Mouse (Mus musculus) left cerebral cortex, postnatal 14 days (tissue): ENCODE measurements at regions not wholly inside any gene's neighbourhood (a gene's known extent, or its start where the extent isn't known, plus 50 kb on each side); places are given as distances from the start of the nearest gene placed in this dataset.
A peak's percentile ranks its signal among the peaks of the same experiment; 100 is the strongest.

Source experiments
- DNase-seq, 2 experiments: peaks; one replicate each; pipeline ENCODE4 v3.0.0; 2021 to 2022; ENCODE audit warnings: low spot score in 2 of 2, mixed read lengths in 1 of 2
- intact Hi-C: fragments of 180-260 bp; cut with DNase I; formaldehyde crosslinking; loops from one replicate; pipeline ENCODE4 v1.15.1; 2025

GRCm38 (mm10) chr4:99484271-99484670 lies 171.8 kb upstream of the Foxd3 start:
- DNase-seq: no peak
- intact Hi-C loops: no loop called here

- intact Hi-C loops: no loop called here
- no peak for DNase-seq
Measured at GRCm38 (mm10) chr4:99491536-99492514, 164.3 kb upstream of the Foxd3 start.

GRCm38 (mm10) chr4:99503221-99503744 lies 152.8 kb upstream of the Foxd3 start:
- intact Hi-C loops: no loop called here
- DNase-seq: no peak

- DNase-seq: no peak
- intact Hi-C loops: no loop called here
Measured at GRCm38 (mm10) chr4:99511993-99512392, 144.1 kb upstream of the Foxd3 start.

GRCm38 (mm10) chr4:99516883-99517282 lies 139.2 kb upstream of the Foxd3 start:
- DNase-seq: no peak
- intact Hi-C loops: no loop called here

- DNase-seq: no peak
Measured at GRCm38 (mm10) chr4:99527441-99527840, 128.7 kb upstream of the Foxd3 start.

GRCm38 (mm10) chr4:99544014-99544413 lies 112.1 kb upstream of the Foxd3 start:
- intact Hi-C loops: no loop called here
- DNase-seq: no peak

More at GRCm38 (mm10) chr4:99527441-99527840, 128.7 kb upstream of the Foxd3 start:
- intact Hi-C loops: no loop called here

GRCm38 (mm10) chr4:99545742-99546141 lies 110.4 kb upstream of the Foxd3 start:
- intact Hi-C loops: no loop called here
- DNase-seq: no peak

GRCm38 (mm10) chr4:99557963-99558362 lies 98.1 kb upstream of the Foxd3 start:
- intact Hi-C loops: no loop called here
- DNase-seq: no peak

- DNase-seq: no peak
- intact Hi-C loops: no loop called here
Measured at GRCm38 (mm10) chr4:99560604-99561003, 95.5 kb upstream of the Foxd3 start.

GRCm38 (mm10) chr4:99561506-99561937 lies 94.6 kb upstream of the Foxd3 start:
- intact Hi-C loops: no loop called here
- DNase-seq: peak; percentile 5 to 14

GRCm38 (mm10) chr4:99565401-99565800 lies 90.7 kb upstream of the Foxd3 start:
- intact Hi-C loops: no loop called here
- no peak for DNase-seq

- intact Hi-C loops: loop anchor here (5.0 kb wide), 1 partner anchor 79 kb away; no protein-coding TSS in a partner anchor
- peak; percentile 5 to 22 for DNase-seq
Measured at GRCm38 (mm10) chr4:99572841-99573642, 83.1 kb upstream of the Foxd3 start.

GRCm38 (mm10) chr4:99574021-99574531 lies 82.0 kb upstream of the Foxd3 start:
- intact Hi-C loops: loop anchor here (5.0 kb wide), 1 partner anchor 78 kb away; no protein-coding TSS in a partner anchor
- no peak for DNase-seq

- intact Hi-C loops: loop anchor here (5.0 kb wide), 1 partner anchor 77 kb away; no protein-coding TSS in a partner anchor
- no peak for DNase-seq
Measured at GRCm38 (mm10) chr4:99574984-99575383, 81.1 kb upstream of the Foxd3 start.

GRCm38 (mm10) chr4:99597781-99598180 lies 58.3 kb upstream of the Foxd3 start:
- DNase-seq: no peak
- intact Hi-C loops: no loop called here

- DNase-seq: peak in 1 of 2 experiments; percentile 0
Measured at GRCm38 (mm10) chr4:99600741-99601140, 55.4 kb upstream of the Foxd3 start.

GRCm38 (mm10) chr4:99601463-99601862 lies 54.6 kb upstream of the Foxd3 start:
- intact Hi-C loops: no loop called here
- no peak for DNase-seq

More at GRCm38 (mm10) chr4:99600741-99601140, 55.4 kb upstream of the Foxd3 start:
- intact Hi-C loops: no loop called here
